Mouse (Mus musculus): ENCODE data around the gene Serinc1.

DNA sequence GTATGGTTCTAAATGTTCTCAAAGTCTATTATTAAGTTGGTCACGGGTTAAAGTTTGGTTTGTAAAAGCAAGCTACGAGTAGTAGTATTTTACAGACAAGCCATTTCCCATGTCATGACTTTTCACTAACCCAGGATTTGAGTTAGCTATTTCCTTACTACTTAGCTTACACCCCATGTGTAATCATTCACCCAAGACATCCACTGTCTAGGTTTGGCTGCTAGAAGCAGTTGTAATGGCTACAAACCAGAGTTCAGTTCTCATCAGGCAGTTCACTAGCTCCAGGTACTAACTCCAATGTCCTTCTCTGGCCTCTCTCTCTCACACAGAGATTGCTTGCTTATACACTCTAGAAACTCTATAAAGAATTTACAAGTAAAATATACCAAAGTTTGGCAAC, 17.7 kb downstream of the Serinc1 start:
- no peak for TF ChIP-seq CTCF (IDR thresholded peaks at IDR 0.05; ENCODE audit: borderline replicate concordance, control insufficient read depth, extremely low read depth, insufficient read depth, low read length, poor library complexity)
- TF ChIP-seq POLR2A (IDR thresholded peaks at IDR 0.05; ENCODE audit: control insufficient read depth, extremely low read depth, insufficient read depth, low read length, poor library complexity), result no peak

Data from thymus, adult 2 months (tissue).